Mouse (Mus musculus): Measurements from ENCODE around the gene Ccdc97.

The Ccdc97 gene

GRCm38 (mm10) chr7:25720760-25721159 lies 1.9 kb upstream of the Ccdc97 start:
- no peak for DNase-seq (ENCODE audit: low spot score)

GRCm38 (mm10) chr7:25719761-25720610 lies 1.1 kb upstream of the Ccdc97 start:
- DNase-seq (ENCODE audit: low spot score): no peak

GRCm38 (mm10) chr7:25717478-25717877 lies 1.4 kb downstream of the Ccdc97 start:
- DNase-seq (ENCODE audit: low spot score): no peak

GRCm38 (mm10) chr7:25715731-25716271 lies 3.1 kb downstream of the Ccdc97 start:
- DNase-seq (ENCODE audit: low spot score): no peak

- no peak for DNase-seq (ENCODE audit: low spot score)
These were observed 4.3 kb downstream of the Ccdc97 start for GRCm38 (mm10) chr7:25714581-25714980.

GRCm38 (mm10) chr7:25712801-25713200 lies 6.1 kb downstream of the Ccdc97 start:
- no peak for DNase-seq (ENCODE audit: low spot score)

GRCm38 (mm10) chr7:25711731-25712197 lies 7.1 kb downstream of the Ccdc97 start:
- peak; percentile 76 for DNase-seq (ENCODE audit: low spot score)

GRCm38 (mm10) chr7:25711165-25711564 lies 7.7 kb downstream of the Ccdc97 start:
- DNase-seq (ENCODE audit: low spot score): no peak

GRCm38 (mm10) chr7:25710519-25711130 lies 8.3 kb downstream of the Ccdc97 start:
- DNase-seq (ENCODE audit: low spot score): no peak

GRCm38 (mm10) chr7:25709961-25710360 lies 8.9 kb downstream of the Ccdc97 start:
- DNase-seq (ENCODE audit: low spot score): no peak

GRCm38 (mm10) chr7:25707581-25708292 lies 11.2 kb downstream of the Ccdc97 start:
- DNase-seq (ENCODE audit: low spot score): peak; percentile 50

GRCm38 (mm10) chr7:25706578-25707170 lies 12.2 kb downstream of the Ccdc97 start:
- no peak for DNase-seq (ENCODE audit: low spot score)

GRCm38 (mm10) chr7:25705801-25706251 lies 13.1 kb downstream of the Ccdc97 start:
- DNase-seq (ENCODE audit: low spot score): no peak

GRCm38 (mm10) chr7:25704716-25705364 lies 14.0 kb downstream of the Ccdc97 start:
- DNase-seq (ENCODE audit: low spot score): no peak

GRCm38 (mm10) chr7:25703793-25704494 lies 14.9 kb downstream of the Ccdc97 start:
- no peak for DNase-seq (ENCODE audit: low spot score)

GRCm38 (mm10) chr7:25702350-25702749 lies 16.5 kb downstream of the Ccdc97 start:
- no peak for DNase-seq (ENCODE audit: low spot score)

GRCm38 (mm10) chr7:25700732-25701131 lies 18.2 kb downstream of the Ccdc97 start:
- no peak for DNase-seq (ENCODE audit: low spot score)

GRCm38 (mm10) chr7:25699851-25700250 lies 19.0 kb downstream of the Ccdc97 start:
- DNase-seq (ENCODE audit: low spot score): no peak

GRCm38 (mm10) chr7:25694104-25694503 lies 24.8 kb downstream of the Ccdc97 start:
- no peak for DNase-seq (ENCODE audit: low spot score)

- no peak for DNase-seq (ENCODE audit: low spot score)
These were observed 28.8 kb downstream of the Ccdc97 start for GRCm38 (mm10) chr7:25690051-25690450.

GRCm38 (mm10) chr7:25689603-25690021 lies 29.3 kb downstream of the Ccdc97 start:
- DNase-seq (ENCODE audit: low spot score): no peak

Measured in ovary, adult 18-20 months (tissue).